In the genomic region with DNA sequence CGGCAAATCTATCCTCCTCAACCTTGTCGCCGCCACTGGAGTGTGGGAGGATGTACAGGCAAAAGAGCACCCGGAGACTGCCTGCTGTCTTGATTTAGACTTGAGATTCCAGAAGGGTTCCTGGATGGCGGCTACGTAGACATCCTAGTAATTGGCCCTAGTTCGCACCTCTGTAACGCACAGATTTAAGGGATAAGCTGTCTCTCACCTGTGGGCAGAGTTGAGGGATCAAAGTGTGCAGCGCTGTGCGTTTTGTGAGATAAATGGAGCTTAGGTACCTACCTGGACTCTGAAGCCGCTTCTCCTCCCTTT, we compare ENCODE assay signal across 9 mouse cellular contexts. TPM values are rescaled to one million over a fixed set of nuclear protein-coding genes. Genes with fewer than 3 reads are reported as not detected.
DNase-seq lines count a peak whose midpoint lies in the region; ATAC-seq and TF ChIP-seq lines count a peak whose summit lies in the region.
"Had no signal": no experiment of that assay in that cellular context is flagged by ENCODE, and none has a peak within 500 bp of the region (broad histone marks: within the 10 kb centered on the region; RNA-seq: fewer than 3 reads in every experiment).

No protein-coding gene starts in this region.

- 4% methylated on average over 11 of the region's 11 CpGs for WGBS in lung, embryonic 14.5 days
- WGBS in embryonic facial prominence, embryonic 14.5 days: 4% methylated on average over 11 of the region's 11 CpGs
- 4% methylated on average over 11 of the region's 11 CpGs for WGBS in intestine, embryonic 14.5 days

- H3K4me3 ChIP-seq in lung, embryonic 14.5 days (ENCODE audit: low read depth, low read length): peak overlapping the region; percentile 62
- H3K4me3 ChIP-seq in embryonic facial prominence, embryonic 14.5 days (ENCODE audit: low read depth, low read length): peak overlapping the region; percentile 66
- peak overlapping the region; percentile 62 for H3K4me3 ChIP-seq in intestine, embryonic 14.5 days (ENCODE audit: low read depth, low read length)

- H3K9ac ChIP-seq in lung, embryonic 14.5 days: no peak overlapping the region
- H3K9ac ChIP-seq in embryonic facial prominence, embryonic 14.5 days (ENCODE audit: low read depth, low read length): peak overlapping the region; percentile 79
- peak overlapping the region; percentile 81 for H3K9ac ChIP-seq in intestine, embryonic 14.5 days (ENCODE audit: low read length)

- ATAC-seq in lung, embryonic 14.5 days (ENCODE audit: insufficient read depth): peak; percentile 1; the same call in 1 of the 2 replicates
- no peak for ATAC-seq in embryonic facial prominence, embryonic 14.5 days (ENCODE audit: low read depth)
- no peak for ATAC-seq in intestine, embryonic 14.5 days (replicated peaks; ENCODE audit: low FRiP score, low TSS enrichment, low read depth)

- peaks cover 13% of the 10 kb centered on the region; the same call in 1 of the 2 replicates for H3K4me1 ChIP-seq in lung, embryonic 14.5 days (ENCODE audit: insufficient read depth)
- H3K4me1 ChIP-seq in embryonic facial prominence, embryonic 14.5 days (ENCODE audit: control insufficient read depth, insufficient read depth, low read length): peaks cover 13% of the 10 kb centered on the region
- H3K4me1 ChIP-seq in intestine, embryonic 14.5 days (replicated peaks; ENCODE audit: control insufficient read depth, insufficient read depth, low read length): peaks cover 22% of the 10 kb centered on the region

- peaks cover 76% of the 10 kb centered on the region for H3K27me3 ChIP-seq in lung, embryonic 14.5 days (ENCODE audit: insufficient read depth, low read length)
- peaks cover 64% of the 10 kb centered on the region for H3K27me3 ChIP-seq in embryonic facial prominence, embryonic 14.5 days (replicated peaks; ENCODE audit: control insufficient read depth, insufficient read depth, low read length)
- H3K27me3 ChIP-seq in intestine, embryonic 14.5 days (replicated peaks; ENCODE audit: control insufficient read depth, insufficient read depth, low read length): peaks cover 52% of the 10 kb centered on the region

- H3K9me3 ChIP-seq in lung, embryonic 14.5 days (ENCODE audit: low read depth, low read length): no peaks in the 10 kb centered on the region
- no peaks in the 10 kb centered on the region for H3K9me3 ChIP-seq in embryonic facial prominence, embryonic 14.5 days (ENCODE audit: control insufficient read depth, low read length)
- no peaks in the 10 kb centered on the region for H3K9me3 ChIP-seq in intestine, embryonic 14.5 days (ENCODE audit: control insufficient read depth, low read length)

- no peak for TF ChIP-seq CTCF in lung, embryonic 14.5 days (IDR thresholded peaks at IDR 0.05; ENCODE audit: low read depth)

- H3K27ac ChIP-seq in lung, embryonic 14.5 days (ENCODE audit: low read depth): no peak overlapping the region
- H3K27ac ChIP-seq in embryonic facial prominence, embryonic 14.5 days (replicated peaks; ENCODE audit: low read depth, low read length): no peak overlapping the region
- H3K27ac ChIP-seq in intestine, embryonic 14.5 days (ENCODE audit: low read depth): peak overlapping the region; percentile 70; the same call in 1 of the 2 replicates

- no peak for DNase-seq in lung, embryonic 14.5 days
- no peak for DNase-seq in lung, adult 18-20 months
- no peak for DNase-seq in embryonic facial prominence, embryonic 14.5 days (ENCODE audit: low spot score)
- DNase-seq in intestine, embryonic 14.5 days (ENCODE audit: low spot score): no peak
- DNase-seq in naive thymus-derived CD4-positive, alpha-beta T cell, adult 2 months (ENCODE audit: low read depth): peak; percentile 80
- DNase-seq in spleen, adult 12 weeks (ENCODE audit: low spot score): no peak
- DNase-seq in layer of hippocampus, adult 9-11 months: no peak
- DNase-seq in adrenal gland, adult 2 months: no peak
- DNase-seq: lung, postnatal 10 days had no signal

- H3K36me3 ChIP-seq in lung, embryonic 14.5 days (ENCODE audit: insufficient read depth): no peaks in the 10 kb centered on the region
- no peaks in the 10 kb centered on the region for H3K36me3 ChIP-seq in embryonic facial prominence, embryonic 14.5 days (ENCODE audit: control insufficient read depth, insufficient read depth, low read length)
- 0 out of 2 replicates have a peak, but pooled peaks cover 4% of the 10 kb centered on the region for H3K36me3 ChIP-seq in intestine, embryonic 14.5 days (ENCODE audit: control insufficient read depth, insufficient read depth, low read length)

- peak overlapping the region; percentile 100 for H3K4me2 ChIP-seq in lung, embryonic 14.5 days
- peak overlapping the region; percentile 100 for H3K4me2 ChIP-seq in embryonic facial prominence, embryonic 14.5 days (ENCODE audit: low read depth, low read length)
- peak overlapping the region; percentile 100 for H3K4me2 ChIP-seq in intestine, embryonic 14.5 days (ENCODE audit: low read length)

RNA-seq across cellular contexts. Expression of a gene that starts 1.3 kb away (rescaled TPM):
- polyA plus RNA-seq in lung, embryonic 14.5 days (2014; fragmentation: Nextera tagmentation; extraction: Ambion mirVana): 2.9 and 4.4 TPM in 2 replicates
- polyA plus RNA-seq in embryonic facial prominence, embryonic 14.5 days (2014; fragmentation: Nextera tagmentation; extraction: Ambion mirVana): 9.0 and 9.8 TPM in 2 replicates
- 54.3 and 66.0 TPM in 2 replicates for polyA plus RNA-seq in intestine, embryonic 14.5 days (2014; fragmentation: Nextera tagmentation; extraction: Ambion mirVana)
- total RNA-seq in adrenal gland, adult 2 months (2021): 10 to 100 TPM in 1 of 2 experiments, 1 to 10 TPM in 1; 8.3 to 11.6 TPM
- 17.8 and 19.1 TPM in 2 replicates for polyA plus RNA-seq in adrenal gland, adult 2 months (2012; rRNA removed)

RNA-seq across cellular contexts. Expression of a gene that starts 14.1 kb away (rescaled TPM):
- polyA plus RNA-seq in lung, embryonic 14.5 days (2014; fragmentation: Nextera tagmentation; extraction: Ambion mirVana): 0.09 and 0.27 TPM in 2 replicates
- polyA plus RNA-seq in embryonic facial prominence, embryonic 14.5 days (2014; fragmentation: Nextera tagmentation; extraction: Ambion mirVana): 0.86 and 1.7 TPM in 2 replicates
- polyA plus RNA-seq in intestine, embryonic 14.5 days (2014; fragmentation: Nextera tagmentation; extraction: Ambion mirVana): 0.93 and 1.3 TPM in 2 replicates
- under 1 TPM; 0.35 to 0.58 TPM for total RNA-seq in adrenal gland, adult 2 months (2021)
- polyA plus RNA-seq in adrenal gland, adult 2 months (2012; rRNA removed): 1.1 and 2.4 TPM in 2 replicates

RNA-seq across cellular contexts. Expression of a gene that starts 23.5 kb away (rescaled TPM):
- polyA plus RNA-seq in lung, embryonic 14.5 days (2014; fragmentation: Nextera tagmentation; extraction: Ambion mirVana): 45.8 and 48.7 TPM in 2 replicates
- 76.7 and 87.7 TPM in 2 replicates for polyA plus RNA-seq in embryonic facial prominence, embryonic 14.5 days (2014; fragmentation: Nextera tagmentation; extraction: Ambion mirVana)
- 49.0 and 57.7 TPM in 2 replicates for polyA plus RNA-seq in intestine, embryonic 14.5 days (2014; fragmentation: Nextera tagmentation; extraction: Ambion mirVana)
- 10 to 100 TPM; 16.0 to 25.8 TPM for total RNA-seq in adrenal gland, adult 2 months (2021)
- polyA plus RNA-seq in adrenal gland, adult 2 months (2012; rRNA removed): 41.3 and 44.9 TPM in 2 replicates

RNA-seq across cellular contexts. Expression of a gene that starts 29.2 kb away (rescaled TPM):
- 81.4 and 92.4 TPM in 2 replicates for polyA plus RNA-seq in lung, embryonic 14.5 days (2014; fragmentation: Nextera tagmentation; extraction: Ambion mirVana)
- polyA plus RNA-seq in embryonic facial prominence, embryonic 14.5 days (2014; fragmentation: Nextera tagmentation; extraction: Ambion mirVana): 112 and 120 TPM in 2 replicates
- 95.8 and 101 TPM in 2 replicates for polyA plus RNA-seq in intestine, embryonic 14.5 days (2014; fragmentation: Nextera tagmentation; extraction: Ambion mirVana)
- total RNA-seq in adrenal gland, adult 2 months (2021): 10 to 100 TPM; 53.6 to 75.7 TPM
- 203 and 219 TPM in 2 replicates for polyA plus RNA-seq in adrenal gland, adult 2 months (2012; rRNA removed)

RNA-seq across cellular contexts. Expression of a gene that starts 45.0 kb away (rescaled TPM):
- 17.8 and 21.0 TPM in 2 replicates for polyA plus RNA-seq in lung, embryonic 14.5 days (2014; fragmentation: Nextera tagmentation; extraction: Ambion mirVana)
- polyA plus RNA-seq in embryonic facial prominence, embryonic 14.5 days (2014; fragmentation: Nextera tagmentation; extraction: Ambion mirVana): 19.3 and 20.7 TPM in 2 replicates
- polyA plus RNA-seq in intestine, embryonic 14.5 days (2014; fragmentation: Nextera tagmentation; extraction: Ambion mirVana): 24.2 and 25.9 TPM in 2 replicates
- 10 to 100 TPM; 41.6 to 47.8 TPM for total RNA-seq in adrenal gland, adult 2 months (2021)
- 21.7 and 22.5 TPM in 2 replicates for polyA plus RNA-seq in adrenal gland, adult 2 months (2012; rRNA removed)
